Mouse (Mus musculus) heart, embryonic 10.5 days (tissue): Measurements from ENCODE around the gene Oit1. TPM values are rescaled to one million over a fixed set of nuclear protein-coding genes. Genes with fewer than 3 reads are reported as not detected.
A peak's percentile ranks its signal among the peaks of the same experiment; 100 is the strongest.

ENCODE experiments used
- DNase-seq: peaks from one replicate; pipeline ENCODE4 v3.0.0-alpha.2; 2017; ENCODE audit warnings: low spot score
- H3K27ac ChIP-seq: fragments of 300-500 bp; sonication (generic); 2 replicates; pipeline ENCODE4 v1.5.1; 2016; ENCODE audit warnings: mild to moderate bottlenecking
- H3K27me3 ChIP-seq: fragments of 300-500 bp; sonication (generic); 2 replicates; pipeline ENCODE4 v1.6.1; 2016; ENCODE audit warnings: mild to moderate bottlenecking; ENCODE audit not compliant: poor library complexity, insufficient read depth, severe bottlenecking
- H3K36me3 ChIP-seq: fragments of 300-500 bp; sonication (generic); 2 replicates; pipeline ENCODE4 v1.6.1; 2016; ENCODE audit warnings: mild to moderate bottlenecking, moderate library complexity
- H3K4me1 ChIP-seq: fragments of 300-500 bp; sonication (generic); 2 replicates; pipeline ENCODE4 v1.6.1; 2016; ENCODE audit warnings: mild to moderate bottlenecking
- H3K4me3 ChIP-seq: fragments of 300-500 bp; sonication (generic); 2 replicates; pipeline ENCODE4 v1.5.1; 2016; ENCODE audit warnings: mild to moderate bottlenecking, moderate library complexity
- H3K9me3 ChIP-seq: fragments of 300-500 bp; sonication (generic); 2 replicates; pipeline ENCODE4 v1.6.1; 2016; ENCODE audit warnings: mild to moderate bottlenecking, moderate library complexity
- WGBS: fragments of 180-500 bp; shearing (Covaris S2); methylation state at CpG from one replicate; pipeline ENCODE4 v1.1.7; 2016; 5-methylcytosine and 5-hydroxymethylcytosine counted together
- polyA plus RNA-seq: library from polyadenylated mRNA; unstranded; fragments of >200 nt; fragmentation: Nextera tagmentation; extraction: Ambion mirVana; gene quantifications from 2 replicates; pipeline ENCODE4 v1.2.1, GENCODE M21; 2016

The Oit1 gene
- polyA plus RNA-seq, 1 experiment from 2014 or later: not detected

- H3K27ac ChIP-seq: no peak overlapping the region
These were observed 47.1 kb downstream of the Oit1 start for GRCm38 (mm10) chr14:8331307-8331905.

DNA sequence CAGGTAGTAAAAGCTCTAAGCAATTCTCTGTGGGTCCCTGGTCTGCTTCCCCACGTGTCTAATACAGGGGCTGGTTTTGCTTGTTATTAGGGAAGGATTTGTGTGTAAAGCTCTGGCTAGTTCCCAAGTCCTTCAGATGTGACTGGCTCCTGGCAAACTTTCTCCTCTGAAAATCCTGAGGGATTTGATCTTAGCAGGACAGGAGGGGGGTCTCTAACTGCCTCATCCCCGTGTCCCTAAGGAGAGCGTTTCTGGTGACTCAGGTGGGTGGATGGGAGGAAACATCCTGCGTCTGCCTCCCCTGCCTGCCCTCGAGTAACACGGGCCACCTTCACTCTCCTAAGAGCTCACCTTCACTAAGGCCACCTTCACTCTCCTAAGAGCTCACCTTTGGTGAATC, 48.2 kb downstream of the Oit1 start:
- WGBS: 66% methylated on average over 6 of the region's 6 CpGs
- no peak for DNase-seq
- no peaks in the 10 kb centered on the region for H3K4me1 ChIP-seq
- no peak overlapping the region for H3K27ac ChIP-seq
- H3K36me3 ChIP-seq: no peaks in the 10 kb centered on the region
- peaks cover 5% of the 10 kb centered on the region; the same call in 1 of the 2 replicates for H3K27me3 ChIP-seq
- no peak overlapping the region for H3K4me3 ChIP-seq
- no peaks in the 10 kb centered on the region for H3K9me3 ChIP-seq

More at GRCm38 (mm10) chr14:8331307-8331905, 47.1 kb downstream of the Oit1 start:
- no peak overlapping the region for H3K4me3 ChIP-seq
- peaks cover 2% of the 10 kb centered on the region; the same call in 1 of the 2 replicates for H3K27me3 ChIP-seq
- no peak for DNase-seq
- no peaks in the 10 kb centered on the region for H3K4me1 ChIP-seq
- H3K36me3 ChIP-seq: no peaks in the 10 kb centered on the region
- no peaks in the 10 kb centered on the region for H3K9me3 ChIP-seq
- WGBS: 85% methylated on average over 14 of the region's 14 CpGs

DNA sequence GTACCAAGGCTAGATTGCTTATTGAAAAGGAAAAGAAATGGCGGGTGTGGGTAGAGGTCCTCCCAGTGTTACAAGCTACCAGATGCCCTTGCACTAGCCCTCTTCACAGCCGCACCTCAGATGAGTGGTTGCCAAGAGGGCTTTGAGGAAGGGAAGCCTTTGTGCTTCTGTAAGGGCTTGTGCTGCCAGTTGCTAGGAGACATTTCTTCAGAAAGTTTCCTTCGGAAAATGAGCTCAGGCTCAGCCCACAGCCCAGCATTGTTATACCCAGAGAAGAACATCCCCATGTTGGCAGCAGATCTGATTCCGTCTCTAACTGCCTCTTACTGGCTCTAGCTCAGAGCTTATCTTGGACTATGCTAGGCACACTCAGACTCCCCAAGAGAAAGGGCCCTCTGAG, 49.0 kb downstream of the Oit1 start:
- H3K4me3 ChIP-seq: no peak overlapping the region
- no peak overlapping the region for H3K27ac ChIP-seq
- H3K27me3 ChIP-seq: peaks cover 5% of the 10 kb centered on the region; the same call in 1 of the 2 replicates
- WGBS: 66% methylated on average over 4 of the region's 4 CpGs
- H3K36me3 ChIP-seq: no peaks in the 10 kb centered on the region
- H3K4me1 ChIP-seq: no peaks in the 10 kb centered on the region
- no peaks in the 10 kb centered on the region for H3K9me3 ChIP-seq
- no peak for DNase-seq

DNA sequence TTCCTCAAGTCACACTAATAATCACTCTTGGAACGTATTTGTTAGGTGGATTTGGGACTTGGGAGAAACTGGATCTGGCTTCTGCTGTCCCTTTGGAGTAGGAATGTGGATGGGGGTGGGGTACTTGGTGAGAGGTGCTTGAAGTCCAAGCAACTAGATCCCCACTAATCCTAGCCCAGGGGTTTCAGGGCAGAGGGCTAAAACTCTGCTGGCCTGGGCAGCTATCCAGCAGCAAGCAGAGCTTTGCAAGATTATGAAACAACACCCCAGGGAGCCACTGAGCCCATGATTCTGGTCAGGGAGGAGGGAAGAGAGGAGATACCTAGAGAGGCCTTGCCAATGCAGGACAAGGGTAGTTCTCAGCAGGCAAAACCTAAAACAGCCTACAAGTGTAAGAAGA, 51.2 kb downstream of the Oit1 start:
- WGBS: 42% methylated on average over 1 of the region's 1 CpGs
- H3K27me3 ChIP-seq: peaks cover 5% of the 10 kb centered on the region; the same call in 1 of the 2 replicates
- no peak overlapping the region for H3K4me3 ChIP-seq
- H3K4me1 ChIP-seq: no peaks in the 10 kb centered on the region
- H3K36me3 ChIP-seq: no peaks in the 10 kb centered on the region
- no peaks in the 10 kb centered on the region for H3K9me3 ChIP-seq
- H3K27ac ChIP-seq: no peak overlapping the region
- DNase-seq: no peak

DNA sequence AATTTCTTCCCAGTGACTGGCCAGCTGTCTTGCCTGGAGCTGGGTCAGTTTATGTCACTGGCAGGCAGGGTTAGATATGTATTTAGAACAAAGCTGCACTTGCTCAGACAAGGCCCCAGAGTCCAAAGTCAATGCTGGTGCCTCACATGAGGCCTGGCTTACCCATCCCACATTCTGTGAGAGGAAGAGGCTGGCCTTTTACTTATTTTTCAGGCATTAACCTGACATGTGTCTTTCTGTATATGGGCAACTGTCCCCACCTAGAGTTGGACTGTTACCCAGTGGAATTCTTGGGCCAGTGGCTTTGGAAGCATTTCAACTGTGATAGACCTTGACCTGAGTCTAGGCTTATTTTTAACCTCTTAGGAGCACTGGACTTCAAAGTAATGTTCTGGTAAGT, 51.6 kb downstream of the Oit1 start:
- no peaks in the 10 kb centered on the region for H3K36me3 ChIP-seq
- H3K4me1 ChIP-seq: no peaks in the 10 kb centered on the region
- peaks cover 5% of the 10 kb centered on the region; the same call in 1 of the 2 replicates for H3K27me3 ChIP-seq
- no peaks in the 10 kb centered on the region for H3K9me3 ChIP-seq
- no peak overlapping the region for H3K27ac ChIP-seq
- DNase-seq: no peak
- H3K4me3 ChIP-seq: no peak overlapping the region

GRCm38 (mm10) chr14:8325746-8326145, 52.8 kb downstream of the Oit1 start:
- DNase-seq: no peak
- Histone ChIP-seq H3K4me1 (no peaks in the 10 kb centered on the region), H3K9me3 (no peaks in the 10 kb centered on the region), H3K27me3 (peaks cover 5% of the 10 kb centered on the region; the same call in 1 of the 2 replicates), H3K4me3 (no peak overlapping the region), H3K36me3 (no peaks in the 10 kb centered on the region), H3K27ac (no peak overlapping the region)
- 69% methylated on average over 4 of the region's 4 CpGs for WGBS

GRCm38 (mm10) chr14:8320528-8320927, 58.0 kb downstream of the Oit1 start:
- Histone ChIP-seq H3K27me3 (peaks cover 41% of the 10 kb centered on the region), H3K27ac (no peak overlapping the region), H3K4me1 (peaks cover 14% of the 10 kb centered on the region), H3K4me3 (no peak overlapping the region), H3K9me3 (no peaks in the 10 kb centered on the region), H3K36me3 (no peaks in the 10 kb centered on the region)
- DNase-seq: no peak
- 67% methylated on average over 3 of the region's 3 CpGs for WGBS

DNA sequence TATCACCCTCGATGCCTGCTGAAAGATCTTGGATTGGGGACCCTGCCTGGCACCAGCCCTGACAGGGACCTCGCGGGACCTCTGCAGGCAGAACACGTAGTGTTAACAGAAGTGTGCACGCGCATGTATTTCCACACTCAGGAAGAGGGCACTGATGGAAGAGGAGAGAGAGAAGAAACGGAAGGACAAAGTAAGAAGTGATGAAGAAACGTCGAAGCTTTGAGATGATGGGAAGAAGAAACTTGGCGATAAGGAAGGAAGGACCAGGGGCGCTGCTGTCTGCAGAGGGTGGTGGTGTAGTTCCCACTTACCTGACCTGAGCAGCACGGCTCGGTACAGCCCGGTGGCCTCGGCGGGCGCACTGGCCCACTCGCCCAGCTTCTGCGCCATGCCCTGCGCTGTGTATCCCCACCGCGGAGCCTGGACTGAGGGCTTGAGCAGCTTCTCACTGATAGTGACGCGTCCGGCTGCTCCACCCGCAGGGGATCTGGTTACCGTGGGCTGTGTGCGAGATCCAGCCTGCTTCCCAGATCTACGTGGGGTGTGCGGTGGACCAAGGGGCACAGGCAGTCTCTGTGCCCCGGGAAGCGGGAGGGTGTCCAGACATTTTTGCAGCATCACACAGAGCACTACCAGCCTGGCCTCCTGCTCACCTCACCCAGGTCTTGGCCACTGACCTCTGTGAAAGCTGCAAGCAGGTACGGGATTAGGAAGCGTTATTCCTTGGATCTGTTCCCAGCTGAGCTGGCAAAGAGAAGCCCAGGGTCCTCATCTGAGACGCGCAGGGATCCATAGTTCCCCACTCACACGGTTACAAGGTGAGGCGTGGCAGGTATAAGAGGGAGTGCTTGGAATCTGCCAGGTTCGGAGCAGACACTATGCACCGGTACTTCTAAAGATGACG, 61.1 kb downstream of the Oit1 start, which contains the start of gene Fam107a:
Gene Fam107a, minus strand, starts transcription at position 830 of the 904 bp plus-strand sequence.
- Histone ChIP-seq H3K9me3 (no peaks in the 10 kb centered on the region), H3K27ac (no peak within 1 kb of the TSS), H3K4me3 (peak within 1 kb of the TSS; percentile 43), H3K4me1 (peaks cover 14% of the 10 kb centered on the region), H3K36me3 (no peaks in the 10 kb centered on the region), H3K27me3 (peaks cover 53% of the 10 kb centered on the region)
- 9% methylated on average over 41 of the region's 41 CpGs for WGBS
- no peak for DNase-seq

DNA sequence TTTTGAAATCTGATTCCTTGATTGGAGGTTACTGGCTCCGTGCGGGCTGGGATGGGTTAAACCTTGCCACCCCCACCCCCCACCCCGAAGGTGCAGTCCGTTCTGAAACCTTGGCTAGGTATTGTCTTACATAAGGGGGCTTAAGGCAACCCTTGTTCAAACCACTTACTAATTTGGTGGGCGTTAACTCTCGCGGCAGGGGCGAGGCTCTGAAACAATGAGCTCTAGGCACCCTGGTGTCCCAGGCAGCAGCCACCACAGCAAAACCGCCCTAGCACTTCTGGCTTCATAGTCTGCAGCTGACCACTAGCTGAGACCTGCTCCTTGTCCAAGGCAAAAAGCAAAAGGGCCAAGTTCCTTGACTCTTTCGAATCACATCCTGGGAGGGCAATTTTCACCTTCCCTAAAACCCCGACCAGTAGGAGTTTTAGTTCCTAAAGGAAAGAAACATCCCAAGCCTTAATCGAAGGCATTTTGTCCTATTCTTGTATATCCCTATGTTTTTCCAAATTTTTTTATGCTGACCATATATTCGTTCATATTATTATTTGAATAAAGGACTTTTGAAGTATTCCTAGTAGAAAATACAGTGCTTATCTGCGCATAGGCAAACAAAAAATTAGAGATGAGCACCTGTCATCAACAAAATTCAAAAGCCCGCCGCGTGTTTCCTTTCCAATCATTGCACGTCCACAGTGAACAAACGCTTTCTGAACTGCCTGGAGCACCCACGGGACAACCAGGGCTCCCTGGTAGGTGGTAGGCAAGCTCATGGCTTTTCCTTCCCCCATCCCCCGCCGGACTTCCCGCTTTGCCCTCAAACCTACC, 62.0 kb downstream of the Oit1 start:
- H3K9me3 ChIP-seq: no peaks in the 10 kb centered on the region
- H3K36me3 ChIP-seq: no peaks in the 10 kb centered on the region
- H3K27me3 ChIP-seq: peaks cover 53% of the 10 kb centered on the region
- H3K4me1 ChIP-seq: peaks cover 14% of the 10 kb centered on the region
- H3K27ac ChIP-seq: no peak overlapping the region
- 4% methylated on average over 23 of the region's 23 CpGs for WGBS
- H3K4me3 ChIP-seq: peak overlapping the region; percentile 43
- DNase-seq: no peak

GRCm38 (mm10) chr14:8315169-8315568, 63.4 kb downstream of the Oit1 start:
- Histone ChIP-seq H3K36me3 (no peaks in the 10 kb centered on the region), H3K9me3 (no peaks in the 10 kb centered on the region), H3K27me3 (peaks cover 49% of the 10 kb centered on the region), H3K4me3 (no peak overlapping the region), H3K27ac (no peak overlapping the region), H3K4me1 (peaks cover 14% of the 10 kb centered on the region)
- WGBS: 77% methylated on average over 6 of the region's 6 CpGs
- no peak for DNase-seq

DNA sequence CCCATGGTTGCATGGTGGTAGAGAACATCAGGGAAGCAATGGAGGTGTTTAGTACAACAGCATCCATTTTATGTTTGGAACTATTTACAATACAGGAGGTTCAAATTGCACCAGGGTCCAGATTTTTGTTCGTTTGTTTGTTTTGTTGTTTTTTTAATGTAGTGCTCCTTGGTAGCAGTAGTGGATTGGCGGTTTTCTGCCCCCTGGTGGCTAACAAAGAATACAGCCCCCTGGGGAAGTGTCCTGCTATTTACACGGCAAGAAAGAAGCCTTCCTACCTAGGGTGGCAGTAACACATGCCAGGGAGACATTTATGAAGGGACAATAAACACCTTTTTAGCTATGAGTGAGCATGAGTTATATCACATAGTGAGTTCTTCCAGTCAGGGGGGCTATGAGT, 64.0 kb downstream of the Oit1 start:
- WGBS: 21% methylated on average over 3 of the region's 3 CpGs
- H3K36me3 ChIP-seq: no peaks in the 10 kb centered on the region
- no peak overlapping the region for H3K27ac ChIP-seq
- H3K9me3 ChIP-seq: no peaks in the 10 kb centered on the region
- DNase-seq: no peak
- H3K4me3 ChIP-seq: no peak overlapping the region
- H3K4me1 ChIP-seq: peaks cover 20% of the 10 kb centered on the region
- H3K27me3 ChIP-seq: peaks cover 48% of the 10 kb centered on the region

DNA sequence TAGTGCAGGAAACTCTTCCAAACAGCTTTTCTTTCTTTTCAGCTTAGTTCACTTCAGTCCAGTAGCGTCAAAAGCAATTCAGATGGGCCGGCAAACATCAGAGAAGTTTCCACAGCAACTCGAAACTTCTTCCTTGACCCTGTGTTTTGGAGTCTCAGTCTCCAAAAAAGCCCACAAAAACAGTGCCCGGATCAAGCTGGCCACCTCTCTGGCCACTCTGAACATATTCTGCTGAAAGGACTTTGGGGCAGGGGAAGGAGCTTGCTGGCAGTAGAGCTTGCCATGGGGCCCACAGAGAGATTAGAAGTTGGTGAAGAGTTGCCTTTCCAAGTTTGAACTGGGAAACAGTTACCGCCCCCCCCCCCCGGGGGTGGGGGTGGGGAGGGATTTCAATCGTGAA, 64.7 kb downstream of the Oit1 start:
- Histone ChIP-seq H3K4me1 (peaks cover 21% of the 10 kb centered on the region), H3K4me3 (no peak overlapping the region), H3K9me3 (no peaks in the 10 kb centered on the region), H3K27me3 (peaks cover 52% of the 10 kb centered on the region), H3K36me3 (no peaks in the 10 kb centered on the region), H3K27ac (no peak overlapping the region)
- DNase-seq: no peak
- WGBS: 40% methylated on average over 7 of the region's 7 CpGs
